Mouse (Mus musculus): ENCODE measurements at regions not wholly inside any gene's neighbourhood (a gene's known extent, or its start where the extent isn't known, plus 50 kb on each side); places are given as distances from the start of the nearest gene placed in this dataset.
"Not testable (repeated sequence)": the region's sequence is repeated elsewhere in the genome, so short reads cannot be mapped to it uniquely, and the experiment has no call there.

DNA sequence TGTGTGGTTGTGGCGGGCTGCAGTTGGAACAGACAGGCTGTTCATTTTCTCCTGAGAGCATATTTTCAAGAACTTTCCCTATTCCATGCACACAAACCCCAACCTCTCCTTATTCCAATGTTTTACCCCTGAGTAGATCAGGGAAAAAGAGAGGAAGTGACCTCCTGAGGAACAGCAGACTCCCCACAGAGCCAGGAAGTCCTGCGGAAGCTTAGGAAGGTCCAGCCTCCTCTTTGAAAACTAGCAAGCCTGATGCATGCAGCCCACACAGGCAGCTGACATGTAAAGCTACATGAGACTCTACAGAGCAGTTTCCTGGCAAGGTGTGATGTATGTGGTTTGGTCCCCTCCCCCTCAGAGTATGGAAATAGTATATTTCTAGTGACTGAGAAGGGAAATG, 160.9 kb upstream of the Col8a1 start:
- ATAC-seq (replicated peaks; ENCODE audit: poor library complexity), result no peak

DNA sequence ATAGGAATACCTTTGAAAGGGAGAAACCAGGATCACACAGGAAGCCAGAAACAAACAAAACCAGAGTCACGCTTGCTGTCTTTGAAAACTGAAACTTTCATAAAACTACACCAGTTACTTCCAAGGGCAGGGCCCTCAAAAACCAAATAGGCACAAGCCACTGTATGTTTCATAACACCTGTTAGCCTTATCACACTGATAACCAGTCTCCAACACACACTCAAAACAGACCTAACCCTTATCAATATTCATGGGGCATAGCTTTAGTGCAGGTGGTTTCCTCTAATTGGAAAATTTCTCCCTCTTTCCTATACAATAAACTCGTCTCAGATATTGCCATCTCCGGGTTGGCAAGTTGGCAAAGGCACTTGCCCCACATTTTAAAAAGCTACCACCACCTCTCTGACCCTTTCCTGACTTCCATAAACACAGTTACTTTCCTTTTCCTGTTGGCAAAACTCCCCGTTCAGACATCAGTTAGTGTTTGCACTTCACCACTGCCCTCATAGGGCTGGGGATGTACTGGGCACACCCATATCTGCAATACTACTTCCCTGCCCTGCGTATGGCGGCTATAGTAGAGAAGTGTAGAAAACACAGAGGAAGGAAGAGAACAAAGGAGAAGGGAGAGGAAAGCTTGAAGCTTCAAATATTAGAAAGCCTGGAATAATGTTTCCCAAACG, 169.1 kb upstream of the Col8a1 start:
- no peak for ATAC-seq (replicated peaks; ENCODE audit: poor library complexity)

DNA sequence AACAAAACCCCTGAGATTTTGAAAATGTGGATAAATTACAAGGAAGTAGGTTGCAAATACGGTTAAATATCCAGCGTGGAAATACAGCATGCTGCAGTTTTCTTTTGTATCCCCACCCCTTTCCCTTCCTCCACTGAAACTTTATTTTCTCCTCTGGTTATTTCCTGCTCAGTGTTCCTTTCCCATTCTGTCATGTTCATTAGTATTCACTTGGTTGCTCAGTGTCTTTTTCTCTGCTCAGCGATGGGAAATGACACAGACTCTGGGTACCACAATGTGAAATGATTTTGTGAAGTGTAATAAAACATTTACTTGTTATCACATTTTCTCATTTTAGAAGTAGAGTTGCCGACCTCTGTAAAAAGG, 169.6 kb upstream of the Col8a1 start:
- ATAC-seq (replicated peaks; ENCODE audit: poor library complexity), result no peak

DNA sequence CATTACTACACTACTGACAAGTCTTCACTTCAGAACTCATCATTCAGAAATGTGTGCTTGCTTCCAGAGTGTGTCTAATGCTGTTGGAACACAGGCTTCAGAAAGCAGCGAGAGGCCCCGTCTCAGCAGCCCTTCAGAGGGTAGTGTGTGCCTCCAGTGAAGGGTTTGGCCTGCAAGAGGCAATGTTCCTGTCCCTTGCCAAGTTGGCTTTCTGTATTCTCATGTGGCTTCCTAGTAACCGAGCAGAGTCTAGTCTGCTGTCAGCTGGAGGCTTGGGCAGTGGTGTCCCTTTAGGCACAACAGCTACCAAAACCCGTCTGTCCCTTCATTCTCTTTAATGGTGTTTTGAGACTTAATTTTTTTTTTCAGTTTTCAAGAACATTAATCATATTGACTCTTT, 173.3 kb upstream of the Col8a1 start:
- no peak for ATAC-seq (replicated peaks; ENCODE audit: poor library complexity)

DNA sequence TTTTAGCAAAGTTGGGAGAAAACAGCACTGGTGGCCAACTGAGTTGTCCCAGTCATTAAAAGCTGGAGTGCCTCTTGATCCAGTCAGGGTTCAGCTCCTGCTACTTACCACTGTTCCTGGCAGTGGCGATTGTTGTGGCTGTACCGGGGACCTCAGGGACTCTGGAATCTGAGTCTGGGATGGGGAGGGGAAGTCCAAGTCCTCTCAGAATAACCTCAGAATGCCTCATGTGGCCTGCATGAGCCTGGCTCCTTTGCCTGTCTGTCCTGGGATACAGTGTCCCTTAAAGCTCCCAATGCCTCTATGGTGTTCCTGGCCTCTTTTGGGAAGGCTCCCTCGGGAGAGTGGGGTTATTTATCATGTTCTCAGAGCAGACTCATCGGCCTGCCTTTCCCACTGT, 173.8 kb upstream of the Col8a1 start:
- ATAC-seq (replicated peaks; ENCODE audit: poor library complexity), result no peak

DNA sequence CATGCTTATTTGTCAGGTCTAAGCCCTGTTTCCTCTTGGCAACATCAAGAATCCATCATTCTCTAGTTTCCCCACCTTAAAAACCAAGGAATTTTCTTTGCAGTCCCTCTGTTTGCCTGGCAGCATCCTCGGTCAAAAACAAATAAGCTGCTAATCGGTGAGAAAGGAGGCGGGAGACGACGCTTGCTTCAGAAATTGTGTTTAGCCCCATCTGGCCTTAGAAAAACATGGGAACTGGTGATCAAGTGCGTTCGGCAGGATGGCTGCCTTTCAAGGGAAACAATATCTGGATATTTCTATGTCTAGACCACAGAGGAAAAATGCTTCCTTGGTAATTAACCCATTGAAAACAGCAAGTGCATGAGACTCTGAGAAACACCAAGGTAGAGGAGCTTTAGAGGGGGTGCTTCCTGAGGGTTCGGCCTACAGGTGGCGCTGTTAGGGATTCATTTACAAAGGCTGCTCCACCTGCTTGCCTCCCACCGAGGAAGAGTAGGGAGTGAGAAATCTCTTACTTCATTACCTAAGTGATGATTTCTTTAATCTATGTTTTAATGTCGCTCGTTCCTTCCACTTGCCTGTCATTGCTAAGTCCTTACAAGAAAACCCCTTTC, 174.7 kb upstream of the Col8a1 start:
- ATAC-seq (replicated peaks; ENCODE audit: poor library complexity), result no peak

DNA sequence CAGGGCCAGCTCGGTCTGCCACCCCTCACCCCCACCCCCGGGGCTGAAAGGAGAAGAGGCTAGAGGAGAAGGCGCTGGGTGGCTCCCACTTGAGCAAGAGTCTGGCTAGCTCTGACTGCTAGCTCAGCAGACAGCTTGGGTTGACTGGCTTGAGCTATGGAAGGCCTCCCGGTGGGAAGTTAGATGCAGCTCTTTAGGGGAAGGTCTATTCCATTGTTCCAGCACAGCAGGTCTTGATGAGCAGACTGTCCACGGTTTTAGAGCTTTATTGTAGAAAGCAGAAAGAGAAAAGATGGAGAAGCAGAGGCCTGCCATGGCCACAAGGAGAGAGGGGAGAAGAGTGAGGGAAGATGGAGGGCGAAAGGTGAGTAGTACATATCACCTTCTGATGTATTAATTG, 190.9 kb upstream of the Col8a1 start:
- no peak for ATAC-seq (replicated peaks; ENCODE audit: poor library complexity)

DNA sequence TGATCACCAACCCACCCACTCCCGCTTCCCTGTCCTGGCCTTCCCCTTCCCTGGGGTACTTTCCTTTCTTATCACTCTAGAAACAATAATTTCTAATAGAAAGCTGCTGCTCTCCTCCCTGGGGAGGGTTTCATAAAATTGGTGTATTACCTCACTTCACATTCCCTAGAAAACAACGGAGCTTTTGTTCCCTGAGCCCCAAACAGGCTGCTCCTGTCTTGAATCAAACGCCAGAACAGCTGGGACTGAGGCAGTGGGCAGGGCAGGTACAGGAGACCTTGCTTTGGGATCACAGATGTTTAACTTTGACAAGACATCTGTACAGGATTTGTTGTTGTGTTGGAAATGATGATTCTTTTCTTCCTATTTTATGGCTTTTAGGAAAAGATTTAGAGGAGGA, 192.8 kb upstream of the Col8a1 start:
- ATAC-seq (replicated peaks; ENCODE audit: poor library complexity), result no peak

DNA sequence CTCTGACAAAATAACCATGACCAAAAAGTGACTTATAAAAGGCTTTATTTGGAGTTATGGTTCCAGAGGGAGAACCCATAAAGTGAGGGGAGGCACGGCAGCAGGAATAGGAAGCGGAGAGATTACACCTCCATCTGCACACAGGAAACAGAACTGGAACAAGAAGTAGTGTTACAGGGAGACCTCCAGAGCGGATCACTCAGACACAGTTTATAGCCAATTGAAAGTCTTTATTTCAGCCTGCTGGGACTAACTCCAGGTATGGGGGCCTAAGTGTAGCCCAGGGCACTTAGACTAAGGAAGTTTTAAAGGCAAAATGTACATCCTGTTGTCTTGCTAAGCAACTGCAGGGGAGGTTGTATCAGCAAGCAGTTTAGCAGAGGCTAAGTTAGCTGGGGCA, 195.1 kb upstream of the Col8a1 start:
- no peak for ATAC-seq (replicated peaks; ENCODE audit: poor library complexity)

DNA sequence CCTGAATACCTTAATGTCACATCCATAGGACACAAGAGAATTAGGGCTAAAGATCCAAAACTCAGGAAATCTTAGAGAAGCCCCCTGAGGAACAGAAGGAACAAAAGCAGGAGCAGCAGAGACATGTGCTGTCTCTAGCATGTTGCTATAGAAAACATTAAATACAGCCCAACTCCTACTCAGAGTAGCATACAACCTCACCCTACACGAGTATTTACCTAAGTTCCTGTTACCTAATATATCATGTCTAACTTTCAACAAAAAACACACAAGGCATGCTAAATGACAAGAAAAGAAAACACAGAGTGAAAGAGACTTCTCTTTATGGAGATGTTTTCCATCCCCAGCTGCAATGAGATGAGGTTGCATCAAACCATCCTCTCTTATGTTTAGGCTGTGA, 216.4 kb upstream of the Col8a1 start:
- ATAC-seq (replicated peaks; ENCODE audit: poor library complexity), result no peak

DNA sequence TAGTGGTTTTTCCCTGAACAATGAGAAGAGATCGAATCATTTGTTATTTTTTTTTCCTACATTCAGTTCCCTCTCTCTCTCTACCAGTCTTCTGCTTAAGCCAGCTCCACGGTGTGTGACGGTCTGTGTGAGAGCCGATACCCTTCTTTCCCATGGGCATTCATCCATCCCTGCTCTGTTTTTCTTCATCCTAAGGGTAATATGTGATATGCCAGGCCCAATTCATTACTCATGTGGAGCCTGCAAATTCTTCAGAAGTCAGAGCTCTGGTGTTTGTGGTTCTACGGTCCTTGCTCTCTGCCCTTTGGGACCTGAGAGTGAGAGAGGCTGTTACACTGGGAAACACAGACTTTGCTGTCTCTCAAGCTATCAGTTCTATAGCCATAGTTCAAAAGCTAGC, 229.6 kb upstream of the Col8a1 start:
- no peak for ATAC-seq (replicated peaks; ENCODE audit: poor library complexity)

DNA sequence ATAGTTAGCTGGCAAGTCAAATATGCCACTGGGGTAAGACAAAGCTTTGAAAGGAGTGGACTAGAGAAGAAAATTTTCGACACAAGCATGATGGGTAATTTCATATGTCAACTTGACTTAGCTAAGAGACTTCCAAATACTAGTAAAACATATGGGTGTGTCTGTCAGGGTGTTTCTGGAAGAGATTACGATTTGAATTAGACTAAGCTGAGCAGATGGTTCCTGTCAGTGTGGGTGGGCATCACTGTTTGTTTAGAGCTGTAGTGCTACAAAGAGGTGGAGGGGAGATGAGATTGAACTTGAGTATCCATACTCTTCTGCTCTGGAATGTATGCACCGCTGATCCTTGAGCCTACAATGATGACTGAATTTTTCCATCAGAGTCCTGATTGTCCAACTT, 251.2 kb upstream of the Col8a1 start:
- ATAC-seq (replicated peaks; ENCODE audit: poor library complexity), result no peak

DNA sequence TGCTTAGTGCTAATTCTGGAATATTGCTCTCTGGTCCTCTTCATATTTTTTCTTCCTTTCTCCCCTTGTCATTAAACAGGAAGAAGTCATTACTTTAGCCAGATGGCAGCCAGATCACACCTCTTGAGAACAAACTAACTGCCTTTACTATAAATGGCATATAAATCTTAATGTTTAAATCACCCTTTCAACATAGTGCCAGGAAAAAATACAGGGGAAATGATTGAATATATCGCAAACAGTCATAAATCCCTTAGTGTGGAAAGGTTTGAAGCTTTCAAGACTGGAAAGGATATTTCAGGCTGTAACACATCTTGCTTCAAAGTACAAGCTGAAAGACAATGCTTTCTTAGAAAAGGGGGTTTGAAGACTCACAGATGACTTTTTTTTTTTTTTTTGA, 259.0 kb upstream of the Col8a1 start:
- no peak for ATAC-seq (replicated peaks; ENCODE audit: poor library complexity)

DNA sequence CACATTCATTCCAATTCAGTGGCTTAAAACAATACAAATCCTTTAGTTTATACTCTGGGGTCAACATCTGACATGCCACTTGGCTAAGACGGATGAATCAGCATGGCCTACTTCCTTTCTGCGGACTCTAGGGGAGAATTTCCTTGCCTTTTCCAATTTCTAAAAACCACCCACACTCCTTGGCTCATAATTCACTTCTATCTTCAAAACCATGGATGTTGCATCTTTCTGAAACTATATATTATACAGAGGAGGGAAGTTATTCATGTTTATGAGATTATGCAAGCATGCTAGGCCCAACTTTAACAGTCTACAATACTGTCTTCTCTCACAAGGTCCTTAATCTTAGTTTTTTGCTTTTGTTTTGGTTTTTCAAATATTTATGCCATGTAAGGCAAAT, 273.0 kb upstream of the Col8a1 start:
- no peak for ATAC-seq (replicated peaks; ENCODE audit: poor library complexity)

DNA sequence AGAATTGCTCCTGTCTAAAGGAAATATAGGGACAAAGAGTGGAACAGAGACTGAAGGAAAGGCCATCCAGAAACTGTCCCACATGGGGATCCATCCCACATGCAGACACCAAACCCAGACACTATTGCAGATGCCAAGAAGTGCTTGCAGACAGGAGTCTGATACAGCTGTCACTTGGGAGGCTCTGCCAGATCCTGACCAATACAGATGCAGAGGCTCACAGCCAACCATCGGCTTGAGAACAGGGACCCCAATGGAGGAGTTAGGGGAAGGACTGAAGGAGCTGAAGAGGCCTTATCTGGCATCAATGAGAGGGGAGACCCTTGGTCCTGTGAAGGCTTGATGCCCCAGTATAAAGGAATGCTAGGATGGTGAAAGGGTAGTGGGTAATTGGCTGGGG, 274.0 kb upstream of the Col8a1 start:
- not testable (repeated sequence) for ATAC-seq (replicated peaks; ENCODE audit: poor library complexity)

DNA sequence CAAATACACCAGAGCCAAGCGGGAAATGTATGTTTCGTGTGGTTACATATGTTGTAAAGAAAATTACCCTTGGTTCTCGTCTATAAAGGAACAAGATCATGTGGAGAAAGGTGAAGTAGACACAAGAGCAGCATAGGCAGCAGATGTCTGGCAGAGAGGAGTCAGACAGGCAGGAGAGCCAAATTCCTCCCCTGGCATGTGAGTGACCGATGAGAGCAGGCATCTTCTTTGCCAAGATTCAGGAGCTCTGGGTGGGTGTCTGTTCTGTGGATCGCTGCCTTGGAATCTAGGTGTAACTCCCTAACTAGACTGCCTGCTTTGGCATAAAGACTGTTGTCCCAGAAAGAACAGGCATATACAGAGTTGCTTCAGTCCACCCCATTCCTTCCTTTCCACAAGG, 275.1 kb upstream of the Col8a1 start:
- ATAC-seq (replicated peaks; ENCODE audit: poor library complexity), result no peak

DNA sequence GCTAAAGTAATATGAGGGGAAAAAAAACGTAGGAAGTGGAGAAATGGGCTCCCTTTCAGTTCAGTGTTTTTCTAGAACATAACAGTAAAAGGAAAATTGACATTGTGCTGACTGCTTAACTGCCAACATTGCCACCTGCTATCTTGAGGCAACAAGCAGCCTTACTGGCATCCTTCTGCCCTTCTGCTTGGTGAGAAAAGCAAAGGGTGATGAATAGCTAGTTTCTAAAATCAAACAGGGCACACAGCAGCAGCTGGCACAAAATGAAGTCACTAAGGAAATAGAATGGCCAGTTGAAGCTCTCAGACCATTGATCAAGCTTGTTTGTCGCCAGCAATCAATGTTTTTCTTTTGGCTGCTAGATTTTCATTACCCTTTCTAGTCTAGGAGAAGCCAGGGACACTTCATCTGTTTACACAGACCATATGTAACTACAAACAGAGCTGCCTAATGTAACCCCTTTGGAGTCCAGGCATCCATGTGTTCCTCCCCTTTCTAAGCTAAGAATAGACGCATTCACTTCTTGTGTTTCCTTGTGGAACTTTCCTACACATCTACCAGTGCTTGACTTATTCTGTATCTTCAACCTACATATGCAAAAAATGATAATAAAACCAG, 314.2 kb upstream of the Col8a1 start:
- no peak for ATAC-seq (replicated peaks; ENCODE audit: poor library complexity)

DNA sequence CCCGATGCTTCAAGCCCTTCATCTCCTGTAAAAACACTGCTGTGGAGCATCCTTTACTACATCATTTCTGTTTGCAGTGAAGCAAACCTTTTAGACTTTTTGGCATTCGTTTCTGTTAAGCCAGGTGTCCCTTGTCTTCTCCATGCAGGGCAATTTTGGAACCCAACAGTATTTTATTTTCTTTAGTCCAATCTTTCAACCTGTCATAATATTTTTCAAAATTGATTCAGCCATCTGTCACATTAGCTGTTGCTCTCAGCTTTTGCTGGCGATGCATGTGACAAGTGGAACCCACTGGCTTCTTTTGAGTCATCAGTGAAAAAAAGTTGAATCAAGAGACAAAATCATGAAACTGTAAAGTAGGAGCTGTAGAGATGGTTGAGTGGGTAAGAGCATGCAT, 317.9 kb upstream of the Col8a1 start:
- ATAC-seq (replicated peaks; ENCODE audit: poor library complexity), result no peak

DNA sequence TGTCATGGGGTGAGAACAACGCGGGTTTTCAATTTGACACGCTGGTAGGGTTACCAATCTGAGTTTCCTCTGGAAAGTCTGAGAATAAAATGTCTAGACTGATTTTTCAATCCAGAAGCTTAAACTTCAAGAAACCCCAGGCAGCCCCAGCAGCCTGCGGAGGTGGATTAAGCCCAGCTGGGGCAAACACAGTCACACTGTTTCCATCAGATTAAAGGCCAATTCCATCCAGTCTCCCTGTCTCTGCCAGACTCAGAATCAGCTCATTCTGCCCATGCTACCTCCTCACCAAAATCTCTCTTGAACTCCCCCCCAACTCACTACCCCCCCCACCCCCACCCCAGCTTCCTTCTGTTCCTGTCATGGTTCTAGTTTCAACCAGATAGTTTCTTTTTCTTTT, 307.9 kb upstream of the Dcbld2 start:
- no peak for ATAC-seq (replicated peaks; ENCODE audit: poor library complexity)

DNA sequence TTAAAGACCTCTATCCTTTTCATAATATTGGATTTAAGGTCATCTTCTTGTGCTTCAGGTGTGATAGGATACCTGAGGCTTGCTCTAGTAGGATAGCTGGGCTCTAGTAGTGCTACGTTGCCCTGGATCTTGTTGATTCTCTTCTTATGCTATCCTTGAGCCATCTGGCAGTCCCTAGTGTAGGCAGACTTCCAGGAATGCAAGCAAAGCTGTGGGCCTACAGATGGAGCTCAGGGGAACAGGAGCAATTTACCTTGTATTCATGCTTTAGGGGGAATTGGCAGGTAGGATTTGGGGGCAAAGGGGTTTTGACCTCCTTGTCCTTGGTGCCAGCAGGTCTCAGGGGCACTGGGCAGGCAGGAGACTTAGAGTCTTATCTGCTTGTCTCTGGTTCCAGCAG, 297.8 kb upstream of the Dcbld2 start:
- no peak for ATAC-seq (replicated peaks; ENCODE audit: poor library complexity)

DNA sequence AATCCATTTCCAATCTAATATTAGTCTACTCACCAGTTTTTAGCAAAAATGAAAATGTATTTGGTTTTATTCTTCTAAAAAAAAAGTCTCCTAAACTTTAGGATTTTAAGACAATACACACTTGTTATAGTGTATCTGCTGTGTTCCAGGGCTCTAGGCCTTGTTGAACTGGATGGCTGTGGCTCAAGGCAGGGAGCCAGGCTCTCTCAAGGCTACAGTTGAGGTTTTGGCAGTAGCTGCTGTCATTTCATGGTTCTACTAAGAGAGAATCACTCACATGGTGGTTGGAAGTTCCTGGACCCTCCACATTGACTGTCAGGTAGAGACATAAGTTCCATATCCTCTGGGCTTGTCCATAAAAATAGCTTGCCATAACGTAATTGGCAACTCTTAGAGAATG, 282.2 kb upstream of the Dcbld2 start:
- ATAC-seq (replicated peaks; ENCODE audit: poor library complexity), result no peak

DNA sequence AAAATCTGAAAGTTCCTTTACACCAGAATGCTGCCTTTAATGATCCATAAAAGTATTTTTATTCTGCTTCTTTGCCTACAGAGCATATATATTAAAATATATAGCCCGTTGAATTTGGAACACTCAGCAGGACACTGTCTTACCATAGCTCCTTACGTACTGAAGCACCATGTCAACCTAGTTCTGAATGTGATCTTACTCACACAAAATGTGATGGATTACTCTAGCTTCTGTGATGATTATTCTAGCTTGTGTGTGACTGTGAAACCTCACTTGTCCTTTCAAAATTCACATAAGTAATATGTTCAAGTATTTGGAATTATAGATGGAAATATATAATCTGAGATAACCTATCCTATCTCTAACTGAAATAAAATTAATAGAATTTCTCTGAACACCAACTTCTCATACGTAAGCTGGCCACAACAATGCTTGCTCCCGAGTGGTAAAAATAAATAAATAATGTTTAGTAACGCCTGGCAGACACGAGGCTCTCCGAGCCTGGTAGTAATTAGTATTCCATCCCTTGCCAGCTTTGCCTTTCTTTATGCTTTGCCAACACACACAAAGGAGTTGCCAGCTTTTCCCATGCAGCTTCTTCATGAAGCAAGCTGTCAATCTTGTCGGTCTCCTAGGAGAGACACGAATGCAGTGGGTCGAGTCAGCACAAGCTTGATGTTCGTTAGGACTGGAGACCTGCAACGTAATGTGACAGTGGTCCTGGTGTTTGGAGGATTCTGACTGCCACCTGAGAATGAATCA, 271.9 kb upstream of the Dcbld2 start:
- no peak for ATAC-seq (replicated peaks; ENCODE audit: poor library complexity)

All from megakaryocyte progenitor cell, adult 5-6 weeks (primary cell).